Mouse (Mus musculus) CH12.LX (cell line): ENCODE results near the gene Ppp1r35.

Source experiments
- CTCF ChIP-seq, 2 experiments: IDR thresholded peaks in 1 of 2; conservative IDR thresholded peaks in 1 of 2; 2 replicates each; pipeline ENCODE4 v1.5.1; 2011 to 2012; ENCODE audit warnings: low read depth in 2 of 2, low read length in 2 of 2, improper control_type of control experiment in 1 of 2, inconsistent platforms in 1 of 2, mild to moderate bottlenecking in 1 of 2, moderate library complexity in 1 of 2
- GABPA ChIP-seq: IDR thresholded peaks from 2 replicates; pipeline ENCODE4 v1.6.1; 2012; ENCODE audit warnings: low read depth, low read length, improper control_type of control experiment, inconsistent platforms; ENCODE audit not compliant: insufficient replicate concordance
- KAT2A ChIP-seq: IDR thresholded peaks from 2 replicates; pipeline ENCODE4 v1.6.1; 2012; ENCODE audit warnings: low read length, improper control_type of control experiment, inconsistent platforms; ENCODE audit not compliant: insufficient replicate concordance
- MAZ ChIP-seq: IDR thresholded peaks from 2 replicates; pipeline ENCODE4 v1.6.1; 2012; ENCODE audit warnings: low read depth, mild to moderate bottlenecking, inconsistent platforms, low read length, improper control_type of control experiment, moderate library complexity
- POLR2A ChIP-seq: IDR thresholded peaks from 2 replicates; pipeline ENCODE4 v1.6.1; 2011; ENCODE audit warnings: low read depth, mild to moderate bottlenecking, improper control_type of control experiment, low read length
- TCF12 ChIP-seq: IDR thresholded peaks from 2 replicates; pipeline ENCODE4 v1.6.1; 2014; ENCODE audit warnings: low read depth, mild to moderate bottlenecking, inconsistent platforms, low read length, improper control_type of control experiment

DNA sequence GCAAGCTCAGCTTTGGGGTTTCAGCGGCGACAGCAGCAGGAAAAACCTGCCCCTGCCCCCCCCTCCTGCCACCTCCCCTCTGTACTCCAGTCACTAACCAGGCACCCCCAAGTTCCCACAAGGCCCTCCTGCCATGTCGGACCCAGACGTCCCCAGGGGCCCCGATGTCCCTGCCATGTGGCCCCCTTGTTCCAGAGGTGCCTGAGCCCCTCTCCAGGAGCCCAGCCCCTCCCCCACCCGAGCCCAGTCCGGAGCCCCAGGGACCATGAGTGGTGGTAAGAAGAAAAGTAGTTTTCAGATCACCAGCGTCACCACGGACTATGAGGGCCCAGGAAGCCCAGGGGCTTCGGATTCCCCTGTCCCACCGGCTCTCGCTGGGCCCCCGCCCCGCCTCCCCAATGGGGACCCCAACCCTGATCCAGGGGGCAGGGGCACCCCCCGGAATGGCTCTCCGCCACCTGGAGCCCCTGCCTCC is 31.8 kb upstream of the Ppp1r35 start:
- TF ChIP-seq CTCF (conservative IDR thresholded peaks at IDR 0.05 in 1 of 2, IDR thresholded peaks at IDR 0.05 in 1 of 2; ENCODE audit: low read depth in 2 of 2, low read length in 2 of 2), result no peak
- TF ChIP-seq GABPA, result no peak
- TF ChIP-seq POLR2A, result no peak
- no peak; the same call in 1 of the 2 replicates for TF ChIP-seq MAZ
- no peak for TF ChIP-seq TCF12
- TF ChIP-seq KAT2A, result no peak
